Mouse (Mus musculus) MEL (cell line): ENCODE results near the gene Sorcs1. TPM values are rescaled to one million over a fixed set of nuclear protein-coding genes. Genes with fewer than 3 reads are reported as not detected.

Experiments used
- DNase-seq: peaks from one replicate; pipeline ENCODE4 v3.0.0; 2011; ENCODE audit warnings: low read depth, low spot score
- H3K27ac ChIP-seq: 2 replicates; pipeline ENCODE4 v1.5.1; 2012; ENCODE audit warnings: low read depth, mild to moderate bottlenecking, control low read depth, low read length, moderate library complexity; ENCODE audit not compliant: control insufficient read depth
- H3K27me3 ChIP-seq, 2 experiments: fragments of 150-350 bp in 1 of 2; sonication (generic) in 1 of 2; 2 replicates each; pipeline ENCODE4 v1.6.1; 2012; ENCODE audit warnings: low read length in 2 of 2, mild to moderate bottlenecking in 2 of 2, improper control_type of control experiment in 1 of 2, moderate library complexity in 1 of 2; ENCODE audit not compliant: insufficient read depth in 2 of 2, control insufficient read depth in 1 of 2
- H3K36me3 ChIP-seq, 2 experiments: 2 replicates each; pipeline ENCODE4 v1.6.1; 2012 to 2014; ENCODE audit warnings: low read length in 2 of 2, improper control_type of control experiment in 1 of 2, inconsistent platforms in 1 of 2, mild to moderate bottlenecking in 1 of 2; ENCODE audit not compliant: insufficient read depth in 2 of 2, control insufficient read depth in 1 of 2
- H3K4me1 ChIP-seq, 2 experiments: fragments of 150-350 bp in 1 of 2; sonication (generic) in 1 of 2; 2 replicates each; pipeline ENCODE4 v1.6.1; 2012; ENCODE audit warnings: low read length in 2 of 2, improper control_type of control experiment in 1 of 2, mild to moderate bottlenecking in 1 of 2; ENCODE audit not compliant: insufficient read depth in 2 of 2, control insufficient read depth in 1 of 2
- H3K4me3 ChIP-seq, 2 experiments: fragments of 150-350 bp in 1 of 2; sonication (generic) in 1 of 2; 2 replicates each; pipeline ENCODE4 v1.5.1; 2012; ENCODE audit warnings: low read depth in 2 of 2, low read length in 2 of 2, mild to moderate bottlenecking in 2 of 2, moderate library complexity in 2 of 2, control low read depth in 1 of 2, improper control_type of control experiment in 1 of 2; ENCODE audit not compliant: control insufficient read depth in 1 of 2, insufficient read depth in 1 of 2
- H3K79me2 ChIP-seq: 2 replicates; pipeline ENCODE4 v1.6.1; 2012; ENCODE audit warnings: mild to moderate bottlenecking, low read length, moderate library complexity; ENCODE audit not compliant: control insufficient read depth, poor library complexity, insufficient read depth
- H3K9ac ChIP-seq: 2 replicates; pipeline ENCODE4 v1.6.1; 2012; ENCODE audit warnings: low read depth, mild to moderate bottlenecking, control low read depth, low read length, moderate library complexity; ENCODE audit not compliant: control insufficient read depth, poor library complexity, severe bottlenecking
- H3K9me3 ChIP-seq: fragments of 150-350 bp; sonication (generic); replicated peaks from 2 replicates; pipeline ENCODE4 v1.6.1; 2012; ENCODE audit warnings: mild to moderate bottlenecking, low read length, improper control_type of control experiment, moderate library complexity; ENCODE audit not compliant: insufficient read depth
- BHLHE40 ChIP-seq: IDR thresholded peaks from 2 replicates; pipeline ENCODE4 v1.6.1; 2012; ENCODE audit warnings: low read depth, mild to moderate bottlenecking, inconsistent platforms, low read length, improper control_type of control experiment, borderline replicate concordance
- CHD1 ChIP-seq: IDR thresholded peaks from 2 replicates; pipeline ENCODE4 v1.6.1; 2012; ENCODE audit warnings: low read depth, mild to moderate bottlenecking, inconsistent platforms, low read length, improper control_type of control experiment
- CTCF ChIP-seq, 3 experiments: IDR thresholded peaks in 2 of 3; conservative IDR thresholded peaks in 1 of 3; 2 replicates each; pipeline ENCODE4 v1.5.1; 2011 to 2012; ENCODE audit warnings: low read length in 3 of 3, low read depth in 2 of 3, mild to moderate bottlenecking in 2 of 3, improper control_type of control experiment in 1 of 3, inconsistent platforms in 1 of 3, mixed read lengths in 1 of 3, moderate library complexity in 1 of 3; ENCODE audit not compliant: control insufficient read depth in 1 of 3, insufficient read depth in 1 of 3, poor library complexity in 1 of 3, severe bottlenecking in 1 of 3
- E2F4 ChIP-seq: IDR thresholded peaks from 2 replicates; pipeline ENCODE4 v1.6.1; 2011; ENCODE audit warnings: low read depth, low read length, improper control_type of control experiment, borderline replicate concordance
- ELF1 ChIP-seq: IDR thresholded peaks from 2 replicates; pipeline ENCODE4 v1.6.1; 2014; ENCODE audit warnings: low read depth, mild to moderate bottlenecking, inconsistent platforms, low read length, improper control_type of control experiment, moderate library complexity
- ETS1 ChIP-seq: IDR thresholded peaks from 2 replicates; pipeline ENCODE4 v1.6.1; 2012; ENCODE audit warnings: low read depth, mild to moderate bottlenecking, inconsistent platforms, low read length, improper control_type of control experiment, moderate library complexity
- GATA1 ChIP-seq: IDR thresholded peaks from 2 replicates; pipeline ENCODE4 v1.6.1; 2011; ENCODE audit warnings: low read depth, low read length, improper control_type of control experiment
- HCFC1 ChIP-seq: IDR thresholded peaks from 2 replicates; pipeline ENCODE4 v1.6.1; 2012; ENCODE audit warnings: low read depth, mild to moderate bottlenecking, inconsistent platforms, low read length, improper control_type of control experiment, moderate library complexity
- MAFK ChIP-seq: IDR thresholded peaks from 2 replicates; pipeline ENCODE4 v1.6.1; 2011; ENCODE audit warnings: low read depth, mild to moderate bottlenecking, low read length, improper control_type of control experiment, borderline replicate concordance
- MEF2A ChIP-seq: IDR thresholded peaks from 2 replicates; pipeline ENCODE4 v1.6.1; 2014; ENCODE audit warnings: low read depth, mild to moderate bottlenecking, inconsistent platforms, low read length, improper control_type of control experiment; ENCODE audit not compliant: poor library complexity, insufficient replicate concordance, severe bottlenecking; ENCODE audit errors: extremely low read depth
- MXI1 ChIP-seq: IDR thresholded peaks from 2 replicates; pipeline ENCODE4 v1.6.1; 2011; ENCODE audit warnings: mild to moderate bottlenecking, low read depth, low read length, improper control_type of control experiment
- MYB ChIP-seq: IDR thresholded peaks from 2 replicates; pipeline ENCODE4 v1.6.1; 2011; ENCODE audit warnings: mild to moderate bottlenecking, low read depth, low read length, improper control_type of control experiment
- NELFE ChIP-seq: IDR thresholded peaks from 2 replicates; pipeline ENCODE4 v1.6.1; 2011; ENCODE audit warnings: low read depth, low read length, improper control_type of control experiment
- POLR2A ChIP-seq, 2 experiments: IDR thresholded peaks; 2 replicates each; pipeline ENCODE4 v1.6.1; 2011 to 2012; ENCODE audit warnings: low read length in 2 of 2, mild to moderate bottlenecking in 2 of 2, control low read depth in 1 of 2, improper control_type of control experiment in 1 of 2, low read depth in 1 of 2, moderate library complexity in 1 of 2; ENCODE audit not compliant: control insufficient read depth in 1 of 2, insufficient read depth in 1 of 2, poor library complexity in 1 of 2
- POLR2AphosphoS2 ChIP-seq: IDR thresholded peaks from 2 replicates; pipeline ENCODE4 v1.6.1; 2011; ENCODE audit warnings: low read length, improper control_type of control experiment
- RCOR1 ChIP-seq: IDR thresholded peaks from 2 replicates; pipeline ENCODE4 v1.6.1; 2012; ENCODE audit warnings: low read depth, mild to moderate bottlenecking, inconsistent platforms, low read length, improper control_type of control experiment
- SIN3A ChIP-seq: IDR thresholded peaks from 2 replicates; pipeline ENCODE4 v1.6.1; 2012; ENCODE audit warnings: low read length, improper control_type of control experiment, inconsistent platforms
- SMC3 ChIP-seq: IDR thresholded peaks from 2 replicates; pipeline ENCODE4 v1.6.1; 2011; ENCODE audit warnings: low read depth, low read length, improper control_type of control experiment
- TAL1 ChIP-seq: IDR thresholded peaks from 2 replicates; pipeline ENCODE4 v1.6.1; 2012; ENCODE audit warnings: mild to moderate bottlenecking, inconsistent platforms, low read length, moderate library complexity, mixed read lengths
- TBP ChIP-seq: IDR thresholded peaks from 2 replicates; pipeline ENCODE4 v1.8.0; 2011; ENCODE audit warnings: low read depth, low read length, improper control_type of control experiment
- UBTF ChIP-seq: IDR thresholded peaks from 2 replicates; pipeline ENCODE4 v1.6.1; 2012; ENCODE audit warnings: low read depth, mild to moderate bottlenecking, inconsistent platforms, low read length, improper control_type of control experiment, moderate library complexity, borderline replicate concordance; ENCODE audit not compliant: insufficient read depth
- USF1 ChIP-seq: IDR thresholded peaks from 2 replicates; pipeline ENCODE4 v1.6.1; 2014; ENCODE audit warnings: low read depth, mild to moderate bottlenecking, inconsistent platforms, low read length, improper control_type of control experiment, moderate library complexity
- ZC3H11A ChIP-seq: IDR thresholded peaks from 2 replicates; pipeline ENCODE4 v1.6.1; 2012; ENCODE audit warnings: low read depth, mild to moderate bottlenecking, inconsistent platforms, low read length, improper control_type of control experiment
- ZMIZ1 ChIP-seq: IDR thresholded peaks from 2 replicates; pipeline ENCODE4 v1.6.1; 2012; ENCODE audit warnings: low read depth, mild to moderate bottlenecking, inconsistent platforms, low read length, improper control_type of control experiment, moderate library complexity
- polyA plus RNA-seq, 2 experiments: library from polyadenylated mRNA; stranded (reverse) in 1 of 2; unstranded in 1 of 2; fragments of >175 nt in 1 of 2; fragments of >200 nt in 1 of 2; gene quantifications; 2 replicates each; pipeline versions ENCODE4 v1.2.1 to v1.2.4; 2012; ENCODE audit warnings: low replicate concordance in 2 of 2, low read depth in 1 of 2; ENCODE audit not compliant: insufficient read length in 2 of 2, insufficient read depth in 1 of 2, missing spikeins in 1 of 2
- total RNA-seq: library from RNA; depleted of rRNA; stranded (reverse); fragments of 300-350 nt; gene quantifications from 2 replicates; pipeline ENCODE4 v1.2.3, GENCODE M21; 2012

Gene Sorcs1
- total and polyA plus RNA-seq, 3 experiments, result not detected

DNA sequence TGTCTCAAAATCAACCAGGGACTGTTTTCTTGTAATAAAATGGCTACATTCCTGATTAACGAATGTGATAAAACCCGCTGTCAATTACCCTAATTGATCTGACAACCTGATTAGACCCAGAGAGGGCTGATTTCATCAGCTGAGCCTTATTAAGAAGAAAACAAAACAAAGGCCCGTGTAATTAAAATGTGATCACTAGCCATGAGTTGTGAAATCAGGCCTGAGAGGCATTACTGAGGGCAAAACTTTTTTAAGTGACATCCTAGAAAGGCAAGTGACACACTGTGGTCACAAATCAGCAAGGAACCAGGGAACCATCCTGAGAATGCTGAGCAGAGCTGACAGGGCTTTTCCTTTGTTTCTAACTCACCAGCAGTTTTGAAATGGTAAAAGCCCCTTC, 267.9 kb downstream of the Sorcs1 start:
- TF ChIP-seq E2F4, result no peak
- no peak for TF ChIP-seq USF1
- TF ChIP-seq MAFK, result no peak
- TF ChIP-seq SIN3A, result no peak
- TF ChIP-seq MYB, result no peak
- TF ChIP-seq CTCF (IDR thresholded peaks at IDR 0.05 in 2 of 3, conservative IDR thresholded peaks at IDR 0.05 in 1 of 3; ENCODE audit: control insufficient read depth in 1 of 3, insufficient read depth in 1 of 3, low read depth in 2 of 3, low read length in 3 of 3, poor library complexity in 1 of 3, severe bottlenecking in 1 of 3), result no peak
- TF ChIP-seq MEF2A, result no peak
- TF ChIP-seq CHD1, result no peak
- TF ChIP-seq ETS1, result no peak
- TF ChIP-seq BHLHE40, result no peak
- no peak overlapping the region for H3K9ac ChIP-seq
- no peak overlapping the region for H3K4me3 ChIP-seq
- H3K9me3 ChIP-seq, result no peaks in the 10 kb centered on the region
- H3K27ac ChIP-seq, result no peak overlapping the region
- no peaks in the 10 kb centered on the region for H3K79me2 ChIP-seq
- H3K27me3 ChIP-seq, result no peaks in the 10 kb centered on the region
- no peak for DNase-seq
- no peaks in the 10 kb centered on the region for H3K4me1 ChIP-seq
- H3K36me3 ChIP-seq, result no peaks in the 10 kb centered on the region

GRCm38 (mm10) chr19:50398341-50398740, 280.1 kb downstream of the Sorcs1 start:
- Histone ChIP-seq H3K9me3 (no peaks in the 10 kb centered on the region), H3K36me3 (no peaks in the 10 kb centered on the region), H3K4me3 (no peak overlapping the region), H3K79me2 (no peaks in the 10 kb centered on the region), H3K27me3 (no peaks in the 10 kb centered on the region), H3K4me1 (no peaks in the 10 kb centered on the region)
- TF ChIP-seq MYB (no peak), TAL1 (no peak), TBP (no peak), GATA1 (no peak), POLR2AphosphoS2 (no peak), MAFK (no peak), UBTF (no peak), RCOR1 (no peak), ELF1 (no peak), HCFC1 (no peak), NELFE (no peak), ZC3H11A (no peak), POLR2A (IDR thresholded peaks at IDR 0.05; ENCODE audit: control insufficient read depth in 1 of 2, insufficient read depth in 1 of 2, low read depth in 1 of 2, low read length in 2 of 2, poor library complexity in 1 of 2) (no peak), ZMIZ1 (no peak), SMC3 (no peak), MXI1 (no peak), CHD1 (no peak)
- TF ChIP-seq, all 39 proteins: peak for 0
- Histone ChIP-seq H3K27ac (no peak overlapping the region), H3K9ac (no peak overlapping the region)
- no peak for DNase-seq
